Mouse (Mus musculus): Measurements from ENCODE around the gene Lman1l. TPM values are rescaled to one million over a fixed set of nuclear protein-coding genes. Genes with fewer than 3 reads are reported as not detected.

Lman1l gene
- polyA plus RNA-seq, 1 experiment from 2014 or later: not detected

GRCm38 (mm10) chr9:57598851-57599563 is 21.6 kb downstream of the Lman1l start:
- no peak overlapping the region; the same call in 1 of the 2 replicates for H3K27ac ChIP-seq (ENCODE audit: low read depth, low read length)
- peaks cover 11% of the 10 kb centered on the region for H3K4me1 ChIP-seq (replicated peaks; ENCODE audit: control insufficient read depth, insufficient read depth, low read length)
- H3K9ac ChIP-seq (ENCODE audit: low read depth, low read length): no peak overlapping the region
- WGBS: 71% methylated on average over 8 of the region's 8 CpGs
- H3K9me3 ChIP-seq (ENCODE audit: control insufficient read depth): no peaks in the 10 kb centered on the region
- no peak overlapping the region for H3K4me3 ChIP-seq (ENCODE audit: low read depth, low read length)
- no peaks in the 10 kb centered on the region for H3K27me3 ChIP-seq (replicated peaks; ENCODE audit: control insufficient read depth, insufficient read depth, low read length)
- no peak overlapping the region for H3K4me2 ChIP-seq (replicated peaks; ENCODE audit: low read depth)
- H3K36me3 ChIP-seq (ENCODE audit: control insufficient read depth, insufficient read depth): peaks cover 19% of the 10 kb centered on the region
- no peak for TF ChIP-seq CTCF (IDR thresholded peaks at IDR 0.05; ENCODE audit: low read depth)
- ATAC-seq: no peak

DNA sequence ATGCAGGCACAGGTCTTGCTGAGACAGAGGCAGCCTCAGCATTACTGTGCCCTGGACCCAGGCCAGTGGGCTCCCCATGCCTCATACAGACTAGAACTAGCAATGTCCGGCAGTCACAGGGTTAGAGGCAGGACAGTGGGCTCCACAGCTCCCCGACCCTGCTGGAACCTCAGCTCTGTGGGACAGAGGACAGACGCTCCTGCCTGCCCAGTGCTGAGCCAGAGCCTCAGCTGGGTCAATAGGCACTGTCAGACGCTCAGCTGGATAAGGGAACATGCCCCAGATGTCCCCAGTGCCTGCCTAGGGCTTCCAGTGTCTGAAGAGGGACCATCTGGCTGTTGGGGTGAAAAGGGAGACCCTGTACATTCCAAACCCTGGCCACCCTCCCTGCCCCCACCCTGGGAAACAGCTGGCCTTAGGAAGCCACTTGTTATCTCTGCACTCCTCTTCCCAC is 22.6 kb downstream of the Lman1l start:
- TF ChIP-seq CTCF (IDR thresholded peaks at IDR 0.05; ENCODE audit: low read depth): no peak
- Histone ChIP-seq H3K27ac (ENCODE audit: low read depth, low read length) (no peak overlapping the region), H3K27me3 (replicated peaks; ENCODE audit: control insufficient read depth, insufficient read depth, low read length) (no peaks in the 10 kb centered on the region), H3K4me3 (ENCODE audit: low read depth, low read length) (no peak overlapping the region), H3K9ac (ENCODE audit: low read depth, low read length) (no peak overlapping the region; the same call in 1 of the 2 replicates), H3K36me3 (ENCODE audit: control insufficient read depth, insufficient read depth) (peaks cover 27% of the 10 kb centered on the region), H3K4me1 (replicated peaks; ENCODE audit: control insufficient read depth, insufficient read depth, low read length) (peaks cover 11% of the 10 kb centered on the region), H3K9me3 (ENCODE audit: control insufficient read depth) (no peaks in the 10 kb centered on the region), H3K4me2 (replicated peaks; ENCODE audit: low read depth) (no peak overlapping the region)
- 52% methylated on average over 4 of the region's 4 CpGs for WGBS
- ATAC-seq: no peak

DNA sequence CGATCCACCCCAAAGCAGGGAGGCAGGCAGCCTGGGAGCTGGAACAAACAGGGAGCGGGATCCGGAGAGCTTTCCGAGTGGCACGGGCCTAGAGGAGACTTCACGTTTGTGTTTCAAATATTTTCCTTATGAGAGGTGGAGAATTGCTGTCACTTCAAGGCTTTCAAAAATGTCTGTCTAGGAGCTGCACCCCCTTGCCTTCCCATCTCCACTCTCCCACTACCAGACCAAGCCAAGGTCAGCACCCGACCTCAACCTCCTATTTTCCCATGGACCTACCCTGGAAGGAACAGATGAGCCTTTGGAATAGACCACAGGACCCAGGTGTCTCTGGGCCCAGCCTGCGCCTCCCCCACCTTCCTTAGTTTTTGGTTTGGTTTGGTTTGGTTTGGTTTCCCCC is 23.3 kb downstream of the Lman1l start:
- H3K4me3 ChIP-seq (ENCODE audit: low read depth, low read length): no peak overlapping the region
- WGBS: 91% methylated on average over 8 of the region's 8 CpGs
- no peak for ATAC-seq
- no peaks in the 10 kb centered on the region for H3K9me3 ChIP-seq (ENCODE audit: control insufficient read depth)
- no peak overlapping the region for H3K9ac ChIP-seq (ENCODE audit: low read depth, low read length)
- H3K36me3 ChIP-seq (ENCODE audit: control insufficient read depth, insufficient read depth): peaks cover 32% of the 10 kb centered on the region
- peaks cover 11% of the 10 kb centered on the region for H3K4me1 ChIP-seq (replicated peaks; ENCODE audit: control insufficient read depth, insufficient read depth, low read length)
- no peak overlapping the region for H3K4me2 ChIP-seq (replicated peaks; ENCODE audit: low read depth)
- no peak overlapping the region for H3K27ac ChIP-seq (ENCODE audit: low read depth, low read length)
- no peak for TF ChIP-seq CTCF (IDR thresholded peaks at IDR 0.05; ENCODE audit: low read depth)
- H3K27me3 ChIP-seq (replicated peaks; ENCODE audit: control insufficient read depth, insufficient read depth, low read length): no peaks in the 10 kb centered on the region

GRCm38 (mm10) chr9:57594174-57594509 is 26.4 kb downstream of the Lman1l start:
- Histone ChIP-seq H3K9ac (ENCODE audit: low read depth, low read length) (no peak overlapping the region), H3K36me3 (ENCODE audit: control insufficient read depth, insufficient read depth) (peaks cover 37% of the 10 kb centered on the region), H3K27ac (ENCODE audit: low read depth, low read length) (no peak overlapping the region), H3K4me1 (replicated peaks; ENCODE audit: control insufficient read depth, insufficient read depth, low read length) (no peaks in the 10 kb centered on the region), H3K27me3 (replicated peaks; ENCODE audit: control insufficient read depth, insufficient read depth, low read length) (no peaks in the 10 kb centered on the region), H3K9me3 (ENCODE audit: control insufficient read depth) (no peaks in the 10 kb centered on the region), H3K4me2 (replicated peaks; ENCODE audit: low read depth) (peak overlapping the region; percentile 41; the same call in 1 of the 2 replicates), H3K4me3 (ENCODE audit: low read depth, low read length) (no peak overlapping the region)
- 0 out of 2 replicates have a peak, but pooled peaks have one; percentile 5 for ATAC-seq
- 60% methylated on average over 9 of the region's 9 CpGs for WGBS
- TF ChIP-seq CTCF (IDR thresholded peaks at IDR 0.05; ENCODE audit: low read depth): no peak

- H3K4me2 ChIP-seq (replicated peaks; ENCODE audit: low read depth): peak overlapping the region; percentile 41; the same call in 1 of the 2 replicates
- H3K36me3 ChIP-seq (ENCODE audit: control insufficient read depth, insufficient read depth): peaks cover 37% of the 10 kb centered on the region
- no peaks in the 10 kb centered on the region for H3K4me1 ChIP-seq (replicated peaks; ENCODE audit: control insufficient read depth, insufficient read depth, low read length)
- H3K27me3 ChIP-seq (replicated peaks; ENCODE audit: control insufficient read depth, insufficient read depth, low read length): no peaks in the 10 kb centered on the region
- no peaks in the 10 kb centered on the region for H3K9me3 ChIP-seq (ENCODE audit: control insufficient read depth)
- H3K27ac ChIP-seq (ENCODE audit: low read depth, low read length): no peak overlapping the region
- no peak overlapping the region for H3K9ac ChIP-seq (ENCODE audit: low read depth, low read length)
- ATAC-seq: peak; percentile 29; the same call in 1 of the 2 replicates
- H3K4me3 ChIP-seq (ENCODE audit: low read depth, low read length): no peak overlapping the region
- WGBS: 55% methylated on average over 12 of the region's 12 CpGs
- no peak for TF ChIP-seq CTCF (IDR thresholded peaks at IDR 0.05; ENCODE audit: low read depth)
Observed at GRCm38 (mm10) chr9:57593454-57594173, 27.0 kb downstream of the Lman1l start.

DNA sequence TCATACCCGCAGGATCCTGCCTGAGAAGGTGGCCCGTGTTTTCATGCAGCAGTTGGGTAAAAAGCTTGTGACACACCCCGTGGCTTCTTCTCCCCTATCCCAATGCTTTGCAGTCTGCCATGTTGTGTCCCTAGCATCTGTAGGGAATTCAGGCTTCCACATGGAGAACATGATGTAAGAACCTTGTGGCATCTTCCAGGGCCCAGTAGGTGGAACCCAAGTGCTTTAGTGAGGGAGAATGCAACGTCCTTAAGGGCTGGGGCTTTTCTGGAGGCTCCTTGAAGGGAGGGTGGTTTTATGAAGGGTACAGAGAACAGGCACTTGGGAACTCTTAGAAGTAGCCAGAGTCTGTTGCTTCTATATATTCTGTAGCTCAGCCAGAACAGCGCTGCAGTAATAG is 29.8 kb downstream of the Lman1l start:
- Histone ChIP-seq H3K4me1 (replicated peaks; ENCODE audit: control insufficient read depth, insufficient read depth, low read length) (no peaks in the 10 kb centered on the region), H3K4me3 (ENCODE audit: low read depth, low read length) (no peak overlapping the region), H3K27me3 (replicated peaks; ENCODE audit: control insufficient read depth, insufficient read depth, low read length) (no peaks in the 10 kb centered on the region), H3K36me3 (ENCODE audit: control insufficient read depth, insufficient read depth) (peaks cover 54% of the 10 kb centered on the region), H3K9ac (ENCODE audit: low read depth, low read length) (no peak overlapping the region), H3K9me3 (ENCODE audit: control insufficient read depth) (no peaks in the 10 kb centered on the region), H3K4me2 (replicated peaks; ENCODE audit: low read depth) (no peak overlapping the region), H3K27ac (ENCODE audit: low read depth, low read length) (no peak overlapping the region)
- TF ChIP-seq CTCF (IDR thresholded peaks at IDR 0.05; ENCODE audit: low read depth): peak; percentile 69
- no peak for ATAC-seq
- whole genome bisulfite sequencing: 53% methylated on average over 5 of the region's 5 CpGs

Data from intestine, postnatal 0 days (tissue).